Mouse (Mus musculus) Muller cell, postnatal 12 days (primary cell): ENCODE results near the gene Vmn1r160.
"Not testable (repeated sequence)": the region's sequence is repeated elsewhere in the genome, so short reads cannot be mapped to it uniquely, and the experiment has no call there.

ENCODE experiments used
- DNase-seq: peaks from one replicate; pipeline ENCODE4 v3.0.0-alpha.2; 2015; ENCODE audit errors: inconsistent ontology term

Gene Vmn1r160

DNA sequence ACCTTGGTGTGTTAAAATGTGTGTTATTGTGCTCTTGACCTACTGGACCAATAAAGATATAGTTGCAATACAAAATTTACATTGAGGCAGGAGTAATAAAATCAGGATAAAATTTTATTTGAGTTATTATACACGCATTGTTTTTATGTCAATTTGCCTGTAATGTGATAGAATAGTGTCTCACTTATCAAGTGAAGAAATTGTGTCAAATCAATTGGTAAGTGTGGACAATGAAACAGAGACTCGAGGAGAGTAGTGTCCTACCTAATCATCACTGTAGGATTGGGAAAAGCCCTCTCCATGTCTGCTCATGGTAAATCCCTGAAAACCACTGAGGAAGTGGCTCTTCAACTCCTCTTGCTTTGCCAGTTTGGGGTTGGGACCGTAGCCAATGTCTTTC lies at the start of gene Vmn1r160:
Vmn1r160 (plus strand) TSS at position 301 of the 400 bp plus-strand sequence.
- DNase-seq = not testable (repeated sequence)

DNA sequence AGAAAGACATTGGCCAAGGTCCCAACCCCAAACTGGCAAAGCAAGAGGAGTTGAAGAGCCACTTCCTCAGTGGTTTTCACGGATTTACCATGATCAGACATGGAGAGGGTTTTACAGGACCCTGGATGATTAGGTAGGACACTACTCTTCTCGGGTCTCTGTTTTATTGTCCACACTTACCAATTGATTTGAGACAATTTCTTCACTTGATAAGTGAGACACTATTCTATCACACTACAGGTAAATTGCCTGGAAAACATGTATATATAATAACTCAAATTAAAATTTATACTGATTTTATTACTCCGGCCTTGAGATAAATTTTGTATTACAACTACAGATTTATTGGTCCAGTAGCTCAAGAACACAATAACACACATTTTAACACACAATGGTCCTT lies 27.5 kb upstream of the Vmn1r160 start, which contains the start of gene Vmn1r159:
Vmn1r159 (minus strand) TSS at position 101 of the 400 bp plus-strand sequence.
- not testable (repeated sequence) for DNase-seq
